Mouse (Mus musculus): ENCODE results near the gene Cenpl. TPM values are rescaled to one million over a fixed set of nuclear protein-coding genes. Genes with fewer than 3 reads are reported as not detected.
A peak's percentile ranks its signal among the peaks of the same experiment; 100 is the strongest.

The Cenpl gene
- polyA plus RNA-seq, 1 experiment from 2014 or later, result 28.9 TPM

DNA sequence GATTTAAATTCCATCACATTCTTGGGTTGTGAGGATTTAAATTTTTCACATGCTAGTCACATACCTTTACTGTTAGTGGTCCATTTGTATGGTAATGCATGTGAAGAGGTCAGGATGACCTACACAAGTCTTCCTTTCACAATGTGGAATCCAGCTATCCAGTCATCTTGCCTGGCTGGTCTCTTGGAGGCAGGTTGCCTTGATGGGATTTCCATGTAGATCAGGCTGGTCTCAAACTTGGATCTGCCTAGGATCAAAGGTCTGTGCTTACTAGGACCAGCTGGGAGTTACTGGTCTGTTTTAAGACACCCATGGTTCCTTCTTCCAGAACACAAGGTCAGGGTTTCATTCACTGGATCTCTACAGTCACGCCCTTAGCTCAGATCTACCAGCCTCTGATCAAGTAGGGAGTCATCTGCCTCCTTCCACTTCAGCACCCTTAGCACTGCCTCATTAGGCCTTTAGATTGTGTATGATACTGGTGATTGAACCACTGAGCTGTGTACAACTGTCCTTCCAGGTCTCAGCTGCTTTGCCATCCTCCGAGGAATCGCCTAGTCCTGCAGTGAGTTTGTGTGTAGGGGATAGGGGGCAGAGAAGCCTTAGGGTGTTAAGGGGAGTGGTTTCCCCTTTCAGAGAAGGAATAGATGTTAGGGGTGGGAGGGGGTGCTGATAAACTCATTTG, 30.6 kb upstream of the Cenpl start:
- Histone ChIP-seq H3K36me3 (ENCODE audit: control insufficient read depth, insufficient read depth, low read length) (peaks cover 50% of the 10 kb centered on the region), H3K4me1 (replicated peaks; ENCODE audit: control insufficient read depth, insufficient read depth, low read length) (no peaks in the 10 kb centered on the region), H3K4me3 (ENCODE audit: low read depth, low read length) (no peak overlapping the region), H3K27ac (ENCODE audit: low read depth) (peak overlapping the region; percentile 18; the same call in 1 of the 2 replicates), H3K4me2 (ENCODE audit: low read length) (no peak overlapping the region), H3K9ac (ENCODE audit: low read length) (no peak overlapping the region), H3K27me3 (replicated peaks; ENCODE audit: control insufficient read depth, insufficient read depth, low read length) (no peaks in the 10 kb centered on the region), H3K9me3 (ENCODE audit: control insufficient read depth, low read length) (no peaks in the 10 kb centered on the region)
- DNase-seq (ENCODE audit: low spot score), result peak; percentile 62
- WGBS, result 13% methylated on average over 3 of the region's 3 CpGs
- ATAC-seq (replicated peaks; ENCODE audit: low FRiP score, low TSS enrichment, low read depth), result peak; percentile 52

- H3K4me2 ChIP-seq (ENCODE audit: low read length), result no peak overlapping the region
- no peak overlapping the region for H3K4me3 ChIP-seq (ENCODE audit: low read depth, low read length)
- H3K4me1 ChIP-seq (replicated peaks; ENCODE audit: control insufficient read depth, insufficient read depth, low read length), result no peaks in the 10 kb centered on the region
- ATAC-seq (replicated peaks; ENCODE audit: low FRiP score, low TSS enrichment, low read depth) (peak; percentile 9), DNase-seq (ENCODE audit: low spot score) (no peak)
- peaks cover 50% of the 10 kb centered on the region for H3K36me3 ChIP-seq (ENCODE audit: control insufficient read depth, insufficient read depth, low read length)
- peak overlapping the region; percentile 18; the same call in 1 of the 2 replicates for H3K27ac ChIP-seq (ENCODE audit: low read depth)
- no peak overlapping the region for H3K9ac ChIP-seq (ENCODE audit: low read length)
- no peaks in the 10 kb centered on the region for H3K27me3 ChIP-seq (replicated peaks; ENCODE audit: control insufficient read depth, insufficient read depth, low read length)
- H3K9me3 ChIP-seq (ENCODE audit: control insufficient read depth, low read length), result no peaks in the 10 kb centered on the region
- 53% methylated on average over 1 of the region's 1 CpGs for WGBS
Measured at GRCm38 (mm10) chr1:161040426-161040770, 30.1 kb upstream of the Cenpl start.

- H3K9me3 ChIP-seq (ENCODE audit: control insufficient read depth, low read length), result no peaks in the 10 kb centered on the region
- no peaks in the 10 kb centered on the region for H3K27me3 ChIP-seq (replicated peaks; ENCODE audit: control insufficient read depth, insufficient read depth, low read length)
- no peaks in the 10 kb centered on the region for H3K4me1 ChIP-seq (replicated peaks; ENCODE audit: control insufficient read depth, insufficient read depth, low read length)
- peak overlapping the region; percentile 18; the same call in 1 of the 2 replicates for H3K27ac ChIP-seq (ENCODE audit: low read depth)
- no peak overlapping the region for H3K4me2 ChIP-seq (ENCODE audit: low read length)
- H3K9ac ChIP-seq (ENCODE audit: low read length), result no peak overlapping the region
- ATAC-seq (replicated peaks; ENCODE audit: low FRiP score, low TSS enrichment, low read depth) (no peak), DNase-seq (ENCODE audit: low spot score) (no peak)
- H3K4me3 ChIP-seq (ENCODE audit: low read depth, low read length), result no peak overlapping the region
- H3K36me3 ChIP-seq (ENCODE audit: control insufficient read depth, insufficient read depth, low read length), result peaks cover 48% of the 10 kb centered on the region
Measured at GRCm38 (mm10) chr1:161040855-161041254, 29.7 kb upstream of the Cenpl start.

DNA sequence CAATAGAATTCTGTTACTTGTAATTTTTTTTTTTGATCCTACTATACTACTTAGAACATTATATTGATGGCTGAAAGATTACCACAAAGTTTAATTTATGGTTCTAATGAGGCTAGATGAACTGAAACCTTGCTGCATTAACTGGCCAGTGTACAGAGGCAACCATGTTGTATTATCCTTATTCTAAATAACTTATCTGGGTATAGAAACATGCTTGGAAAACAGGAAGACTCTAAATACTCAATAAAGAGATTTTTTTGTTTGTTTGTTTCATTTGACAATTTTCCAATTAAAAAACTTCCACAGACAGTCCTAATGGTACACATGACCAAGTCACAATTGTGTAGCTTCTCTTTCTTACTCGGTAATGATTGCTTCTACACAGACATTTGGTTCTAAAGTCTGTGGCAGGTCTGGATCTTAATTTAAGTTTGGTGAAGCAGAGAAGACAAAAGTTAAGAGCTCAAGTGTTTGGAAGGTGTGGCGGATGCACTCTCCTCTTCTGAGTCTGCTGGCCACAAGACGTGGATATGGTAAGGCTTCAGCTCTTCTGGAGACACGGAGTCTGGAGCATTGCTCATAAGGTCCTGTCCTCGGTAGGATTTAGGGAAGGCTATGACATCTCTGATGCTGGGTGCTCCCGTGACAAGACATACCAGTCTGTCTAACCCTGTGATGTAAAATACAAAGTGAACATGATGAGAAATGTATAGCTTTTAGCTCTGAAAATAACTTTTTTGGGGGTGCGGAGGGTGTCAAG, 29.1 kb upstream of the Cenpl start:
- no peaks in the 10 kb centered on the region for H3K9me3 ChIP-seq (ENCODE audit: control insufficient read depth, low read length)
- no peak for ATAC-seq (replicated peaks; ENCODE audit: low FRiP score, low TSS enrichment, low read depth)
- WGBS, result 89% methylated on average over 7 of the region's 7 CpGs
- no peaks in the 10 kb centered on the region for H3K27me3 ChIP-seq (replicated peaks; ENCODE audit: control insufficient read depth, insufficient read depth, low read length)
- DNase-seq (ENCODE audit: low spot score), result no peak
- no peak overlapping the region for H3K4me2 ChIP-seq (ENCODE audit: low read length)
- peaks cover 47% of the 10 kb centered on the region for H3K36me3 ChIP-seq (ENCODE audit: control insufficient read depth, insufficient read depth, low read length)
- H3K4me3 ChIP-seq (ENCODE audit: low read depth, low read length), result no peak overlapping the region
- no peaks in the 10 kb centered on the region for H3K4me1 ChIP-seq (replicated peaks; ENCODE audit: control insufficient read depth, insufficient read depth, low read length)
- H3K27ac ChIP-seq (ENCODE audit: low read depth), result no peak overlapping the region
- H3K9ac ChIP-seq (ENCODE audit: low read length), result no peak overlapping the region

DNA sequence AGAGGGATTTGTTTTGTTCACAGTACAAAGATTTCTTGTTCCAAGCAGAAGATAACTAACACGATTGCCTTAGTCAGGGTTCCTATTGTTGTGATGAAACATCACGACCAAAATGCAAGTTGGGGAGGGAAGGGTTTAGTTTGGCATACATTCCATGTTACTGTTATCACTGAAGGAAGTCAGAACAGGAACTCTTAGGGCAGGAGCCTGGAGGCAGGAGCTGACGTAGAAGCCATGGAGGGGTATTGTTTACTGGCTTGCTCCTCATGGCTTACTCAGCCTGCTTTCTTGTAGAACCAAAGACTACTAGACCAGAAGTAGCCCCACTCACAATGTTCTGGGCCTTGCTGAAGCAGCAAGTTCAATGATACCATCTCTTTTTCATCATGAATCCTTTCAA, 23.5 kb upstream of the Cenpl start:
- H3K36me3 ChIP-seq (ENCODE audit: control insufficient read depth, insufficient read depth, low read length), result peaks cover 41% of the 10 kb centered on the region
- ATAC-seq (replicated peaks; ENCODE audit: low FRiP score, low TSS enrichment, low read depth) (no peak), DNase-seq (ENCODE audit: low spot score) (no peak)
- H3K4me3 ChIP-seq (ENCODE audit: low read depth, low read length), result no peak overlapping the region
- H3K4me2 ChIP-seq (ENCODE audit: low read length), result no peak overlapping the region
- no peaks in the 10 kb centered on the region for H3K4me1 ChIP-seq (replicated peaks; ENCODE audit: control insufficient read depth, insufficient read depth, low read length)
- no peaks in the 10 kb centered on the region for H3K27me3 ChIP-seq (replicated peaks; ENCODE audit: control insufficient read depth, insufficient read depth, low read length)
- no peak overlapping the region for H3K9ac ChIP-seq (ENCODE audit: low read length)
- no peak overlapping the region for H3K27ac ChIP-seq (ENCODE audit: low read depth)
- no peaks in the 10 kb centered on the region for H3K9me3 ChIP-seq (ENCODE audit: control insufficient read depth, low read length)
- 88% methylated on average over 3 of the region's 3 CpGs for WGBS

GRCm38 (mm10) chr1:161057164-161057563, 13.3 kb upstream of the Cenpl start:
- H3K4me3 ChIP-seq (ENCODE audit: low read depth, low read length), result no peak overlapping the region
- no peak overlapping the region for H3K4me2 ChIP-seq (ENCODE audit: low read length)
- peaks cover 36% of the 10 kb centered on the region for H3K36me3 ChIP-seq (ENCODE audit: control insufficient read depth, insufficient read depth, low read length)
- H3K4me1 ChIP-seq (replicated peaks; ENCODE audit: control insufficient read depth, insufficient read depth, low read length), result no peaks in the 10 kb centered on the region
- H3K27me3 ChIP-seq (replicated peaks; ENCODE audit: control insufficient read depth, insufficient read depth, low read length), result no peaks in the 10 kb centered on the region
- no peak overlapping the region for H3K9ac ChIP-seq (ENCODE audit: low read length)
- ATAC-seq (replicated peaks; ENCODE audit: low FRiP score, low TSS enrichment, low read depth) (no peak), DNase-seq (ENCODE audit: low spot score) (no peak)
- no peaks in the 10 kb centered on the region for H3K9me3 ChIP-seq (ENCODE audit: control insufficient read depth, low read length)
- WGBS, result 95% methylated on average over 1 of the region's 1 CpGs
- H3K27ac ChIP-seq (ENCODE audit: low read depth), result no peak overlapping the region

GRCm38 (mm10) chr1:161063351-161063750, 7.2 kb upstream of the Cenpl start:
- WGBS, result 91% methylated on average over 1 of the region's 1 CpGs
- H3K9me3 ChIP-seq (ENCODE audit: control insufficient read depth, low read length), result no peaks in the 10 kb centered on the region

GRCm38 (mm10) chr1:161071272-161071620, 733 bp downstream of the Cenpl start:
- Histone ChIP-seq H3K4me3 (ENCODE audit: low read depth, low read length) (peak overlapping the region; percentile 72), H3K27ac (ENCODE audit: low read depth) (peak overlapping the region; percentile 60; the same call in 1 of the 2 replicates), H3K36me3 (ENCODE audit: control insufficient read depth, insufficient read depth, low read length) (peaks cover 10% of the 10 kb centered on the region; the same call in 1 of the 2 replicates), H3K9me3 (ENCODE audit: control insufficient read depth, low read length) (no peaks in the 10 kb centered on the region), H3K4me2 (ENCODE audit: low read length) (peak overlapping the region; percentile 74), H3K9ac (ENCODE audit: low read length) (peak overlapping the region; percentile 64), H3K27me3 (replicated peaks; ENCODE audit: control insufficient read depth, insufficient read depth, low read length) (no peaks in the 10 kb centered on the region), H3K4me1 (replicated peaks; ENCODE audit: control insufficient read depth, insufficient read depth, low read length) (peaks cover 22% of the 10 kb centered on the region)
- 0% methylated on average over 12 of the region's 12 CpGs for WGBS
- DNase-seq (ENCODE audit: low spot score), result no peak
- no peak for ATAC-seq (replicated peaks; ENCODE audit: low FRiP score, low TSS enrichment, low read depth)

More at GRCm38 (mm10) chr1:161063351-161063750, 7.2 kb upstream of the Cenpl start:
- no peaks in the 10 kb centered on the region for H3K4me1 ChIP-seq (replicated peaks; ENCODE audit: control insufficient read depth, insufficient read depth, low read length)
- no peak for ATAC-seq (replicated peaks; ENCODE audit: low FRiP score, low TSS enrichment, low read depth)
- H3K4me2 ChIP-seq (ENCODE audit: low read length), result no peak overlapping the region
- no peaks in the 10 kb centered on the region for H3K27me3 ChIP-seq (replicated peaks; ENCODE audit: control insufficient read depth, insufficient read depth, low read length)
- H3K9ac ChIP-seq (ENCODE audit: low read length), result no peak overlapping the region
- no peak overlapping the region for H3K27ac ChIP-seq (ENCODE audit: low read depth)
- DNase-seq (ENCODE audit: low spot score), result no peak
- peaks cover 22% of the 10 kb centered on the region for H3K36me3 ChIP-seq (ENCODE audit: control insufficient read depth, insufficient read depth, low read length)
- no peak overlapping the region for H3K4me3 ChIP-seq (ENCODE audit: low read depth, low read length)

Data from intestine, embryonic 14.5 days (tissue).